Mouse (Mus musculus) forebrain, embryonic 14.5 days (tissue): Measurements from ENCODE around the gene Gdpd5. TPM values are rescaled to one million over a fixed set of nuclear protein-coding genes. Genes with fewer than 3 reads are reported as not detected.
A peak's percentile ranks its signal among the peaks of the same experiment; 100 is the strongest.

Experiments
- ATAC-seq: fragments of 200-750 bp; cut with Nextera tagmentation; 2 replicates; pipeline ENCODE4 v1.8.0; 2017; ENCODE audit warnings: mild to moderate bottlenecking, moderate library complexity
- DNase-seq: peaks from one replicate; pipeline ENCODE4 v3.0.0-alpha.2; 2015; ENCODE audit warnings: low spot score
- H3K27ac ChIP-seq: fragments of 300-500 bp; sonication (generic); 2 replicates; pipeline ENCODE4 v1.5.1; 2014; ENCODE audit warnings: low read depth, mild to moderate bottlenecking, control low read depth, low read length, moderate library complexity
- H3K27me3 ChIP-seq: fragments of 300-500 bp; sonication (generic); replicated peaks from 2 replicates; pipeline ENCODE4 v1.6.1; 2014; ENCODE audit warnings: low read length, control low read depth, mixed read lengths; ENCODE audit not compliant: control insufficient read depth, insufficient read depth
- H3K36me3 ChIP-seq: fragments of 300-500 bp; sonication (generic); 2 replicates; pipeline ENCODE4 v1.6.1; 2014; ENCODE audit warnings: low read length, control low read depth; ENCODE audit not compliant: control insufficient read depth, insufficient read depth
- H3K4me1 ChIP-seq: fragments of 300-500 bp; sonication (generic); 2 replicates; pipeline ENCODE4 v1.6.1; 2014; ENCODE audit warnings: antibody characterized with exemption, low read length, control low read depth; ENCODE audit not compliant: control insufficient read depth, insufficient read depth
- H3K4me2 ChIP-seq: fragments of 300-500 bp; sonication (generic); 2 replicates; pipeline ENCODE4 v1.6.1; 2014; ENCODE audit warnings: mild to moderate bottlenecking, control low read depth, low read length
- H3K4me3 ChIP-seq: fragments of 300-500 bp; sonication (generic); 2 replicates; pipeline ENCODE4 v1.5.1; 2014; ENCODE audit warnings: low read depth, low read length, control low read depth
- H3K9ac ChIP-seq: fragments of 300-500 bp; sonication (generic); 2 replicates; pipeline ENCODE4 v1.6.1; 2014; ENCODE audit warnings: mild to moderate bottlenecking, low read length, control low read depth, moderate library complexity
- H3K9me3 ChIP-seq: fragments of 300-500 bp; sonication (generic); replicated peaks from 2 replicates; pipeline ENCODE4 v1.6.1; 2016; ENCODE audit warnings: low read length, control low read depth, mixed read lengths; ENCODE audit not compliant: control insufficient read depth
- WGBS: fragments of 180-500 bp; shearing (Covaris S2); extraction: QIAGEN DNeasy Blood & Tissue Kit; methylation state at CpG from one replicate; pipeline ENCODE4 v1.1.7; 2014; 5-methylcytosine and 5-hydroxymethylcytosine counted together
- polyA plus RNA-seq: library from polyadenylated mRNA; unstranded; fragments of >200 nt; fragmentation: Nextera tagmentation; extraction: Ambion mirVana; gene quantifications from 2 replicates; pipeline ENCODE4 v1.2.1, GENCODE M21; 2014

Gdpd5 gene
- polyA plus RNA-seq, 1 experiment from 2014 or later: 26.8 TPM

DNA sequence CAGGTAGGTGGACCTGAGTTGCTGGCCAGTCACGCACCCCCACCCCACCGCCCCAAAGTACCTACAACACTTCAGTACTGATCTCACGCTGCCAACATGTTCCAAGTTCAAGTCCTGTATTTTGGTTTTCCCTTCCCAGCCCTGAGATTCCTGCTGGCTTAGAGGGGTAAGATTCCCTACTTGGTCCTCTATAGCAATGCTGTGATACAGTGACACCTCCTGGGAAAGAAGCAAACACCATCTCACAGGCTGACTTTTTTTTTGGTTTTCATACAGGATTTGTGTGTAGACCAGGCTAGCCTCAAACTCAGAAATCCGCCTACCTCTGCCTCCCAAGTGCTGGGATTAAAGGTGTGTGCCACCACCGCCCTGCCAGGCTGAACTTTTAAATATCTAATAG lies 96.0 kb downstream of the Gdpd5 start:
- no peak for ATAC-seq
- DNase-seq: no peak
- WGBS: 88% methylated on average over 5 of the region's 5 CpGs

GRCm38 (mm10) chr7:99482637-99483036 lies 101.4 kb downstream of the Gdpd5 start:
- Histone ChIP-seq H3K36me3 (peaks cover 49% of the 10 kb centered on the region), H3K9me3 (no peaks in the 10 kb centered on the region), H3K4me2 (peak overlapping the region; percentile 92), H3K27me3 (no peaks in the 10 kb centered on the region), H3K9ac (peak overlapping the region; percentile 73), H3K4me1 (peaks cover 14% of the 10 kb centered on the region), H3K4me3 (peak overlapping the region; percentile 64), H3K27ac (peak overlapping the region; percentile 77; the same call in 1 of the 2 replicates)
- ATAC-seq: no peak
- no peak for DNase-seq
- WGBS: 2% methylated on average over 6 of the region's 6 CpGs

More for the DNA sequence above, 96.0 kb downstream of the Gdpd5 start:
- H3K9ac ChIP-seq: no peak overlapping the region
- H3K4me2 ChIP-seq: no peak overlapping the region
- peaks cover 12% of the 10 kb centered on the region for H3K4me1 ChIP-seq
- H3K27ac ChIP-seq: no peak overlapping the region
- peaks cover 85% of the 10 kb centered on the region for H3K36me3 ChIP-seq
- no peak overlapping the region for H3K4me3 ChIP-seq
- no peaks in the 10 kb centered on the region for H3K27me3 ChIP-seq
- H3K9me3 ChIP-seq: no peaks in the 10 kb centered on the region

DNA sequence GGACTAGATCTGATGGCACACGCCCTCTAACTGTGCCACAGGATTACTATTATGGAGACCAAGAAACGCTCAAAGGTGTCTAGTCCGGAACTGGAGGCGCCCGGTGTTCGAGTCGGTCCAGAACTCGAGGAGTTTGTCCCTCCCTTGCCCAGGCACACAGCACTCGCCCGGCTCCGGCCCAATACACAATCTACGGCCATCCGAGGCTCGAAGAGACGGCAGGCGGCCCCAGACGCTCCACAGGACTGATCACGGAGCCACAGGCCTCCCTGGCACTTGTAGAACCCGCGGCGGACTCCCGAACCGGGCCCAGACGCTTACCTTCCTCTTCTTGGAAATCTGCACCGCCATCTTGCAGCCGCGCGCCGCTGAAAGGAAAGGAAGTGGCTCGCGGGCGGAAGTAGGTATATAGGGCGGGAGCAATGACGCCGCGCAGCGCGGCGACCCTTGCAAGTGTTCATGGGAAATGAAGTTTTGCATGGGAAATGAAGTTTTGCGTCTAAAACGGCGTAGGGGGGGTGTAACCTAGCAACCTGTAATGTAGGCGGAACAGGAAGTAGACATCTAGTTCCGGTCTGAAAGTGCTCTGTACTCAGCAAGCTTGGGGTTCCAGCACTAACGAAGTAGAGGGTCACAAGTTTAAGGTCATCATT lies 102.2 kb downstream of the Gdpd5 start, which contains the start of gene Rps3:
Gene Rps3 (minus strand): TSS at position 468 of the 653 bp plus-strand sequence.
- H3K4me2 ChIP-seq: peak within 1 kb of the TSS; percentile 92
- peaks cover 14% of the 10 kb centered on the region for H3K4me1 ChIP-seq
- WGBS: under 1% methylated on average over 45 of the region's 45 CpGs
- peak within 1 kb of the TSS; percentile 64 for H3K4me3 ChIP-seq
- no peaks in the 10 kb centered on the region for H3K27me3 ChIP-seq
- peak within 1 kb of the TSS; percentile 77 for H3K27ac ChIP-seq
- H3K9me3 ChIP-seq: no peaks in the 10 kb centered on the region
- peak; percentile 99 for DNase-seq
- ATAC-seq: peak; percentile 98
- H3K9ac ChIP-seq: peak within 1 kb of the TSS; percentile 73
- peaks cover 41% of the 10 kb centered on the region for H3K36me3 ChIP-seq

DNA sequence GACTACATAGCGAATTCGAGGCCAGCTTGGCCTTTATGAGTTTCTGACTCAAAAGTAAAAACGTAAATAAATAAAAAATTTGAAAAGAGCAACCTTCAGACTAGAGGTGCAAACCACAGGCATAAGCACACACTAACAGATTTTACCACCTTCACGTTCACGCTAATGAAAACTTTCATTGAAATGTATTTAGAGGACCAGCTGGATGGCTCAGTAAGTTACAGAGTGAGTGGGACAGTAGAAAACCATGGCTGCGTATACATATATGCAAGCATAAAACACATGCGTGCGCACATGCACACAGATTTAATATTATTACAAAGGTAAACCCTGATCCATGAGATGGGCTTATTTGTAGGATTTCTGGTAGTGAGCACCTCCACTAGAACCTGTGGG lies 102.7 kb downstream of the Gdpd5 start:
- ATAC-seq (peak; percentile 60), DNase-seq (no peak)
- H3K27ac ChIP-seq: no peak overlapping the region
- peak overlapping the region; percentile 46 for H3K4me2 ChIP-seq
- peak overlapping the region; percentile 15 for H3K4me3 ChIP-seq
- 43% methylated on average over 8 of the region's 8 CpGs for WGBS
- H3K27me3 ChIP-seq: no peaks in the 10 kb centered on the region
- no peaks in the 10 kb centered on the region for H3K9me3 ChIP-seq
- H3K9ac ChIP-seq: no peak overlapping the region
- peaks cover 36% of the 10 kb centered on the region for H3K36me3 ChIP-seq
- H3K4me1 ChIP-seq: peaks cover 14% of the 10 kb centered on the region

GRCm38 (mm10) chr7:99484679-99485078 lies 103.5 kb downstream of the Gdpd5 start:
- DNase-seq (no peak), ATAC-seq (no peak)
- H3K27ac ChIP-seq: no peak overlapping the region
- peaks cover 28% of the 10 kb centered on the region for H3K36me3 ChIP-seq
- H3K4me1 ChIP-seq: peaks cover 14% of the 10 kb centered on the region
- 97% methylated on average over 1 of the region's 1 CpGs for whole genome bisulfite sequencing
- H3K4me2 ChIP-seq: no peak overlapping the region
- no peaks in the 10 kb centered on the region for H3K9me3 ChIP-seq
- H3K9ac ChIP-seq: no peak overlapping the region
- no peak overlapping the region for H3K4me3 ChIP-seq
- H3K27me3 ChIP-seq: no peaks in the 10 kb centered on the region; the same call in 1 of the 2 replicates

- DNase-seq (no peak), ATAC-seq (no peak)
- H3K27ac ChIP-seq: no peak overlapping the region
- no peak overlapping the region for H3K4me2 ChIP-seq
- no peaks in the 10 kb centered on the region for H3K36me3 ChIP-seq
- H3K4me1 ChIP-seq: no peaks in the 10 kb centered on the region
- no peak overlapping the region for H3K9ac ChIP-seq
- H3K4me3 ChIP-seq: no peak overlapping the region
- H3K27me3 ChIP-seq: no peaks in the 10 kb centered on the region; the same call in 1 of the 2 replicates
- 64% methylated on average over 5 of the region's 5 CpGs for WGBS
- H3K9me3 ChIP-seq: no peaks in the 10 kb centered on the region
Observed at GRCm38 (mm10) chr7:99489708-99490107, 108.5 kb downstream of the Gdpd5 start.

DNA sequence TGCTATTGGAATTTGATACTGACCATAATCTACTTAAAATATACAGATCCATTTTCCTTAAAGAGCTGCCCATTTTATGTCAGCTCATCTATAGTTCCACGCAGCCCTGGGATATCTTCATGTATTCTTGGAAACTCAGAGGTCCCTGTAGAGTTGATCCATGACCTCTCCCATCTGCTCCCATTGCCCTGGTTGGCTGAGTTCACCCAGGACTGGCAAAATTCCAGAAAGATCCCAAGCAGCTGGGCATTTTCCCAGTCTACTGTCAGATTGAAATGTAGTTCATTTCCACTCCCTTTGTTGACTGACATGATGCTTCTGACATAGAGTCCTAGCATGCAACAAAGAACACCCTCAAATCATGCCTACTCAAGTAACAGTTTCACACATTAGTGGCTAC lies 117.9 kb downstream of the Gdpd5 start:
- ATAC-seq: no peak
- Histone ChIP-seq H3K27me3 (no peaks in the 10 kb centered on the region), H3K36me3 (no peaks in the 10 kb centered on the region), H3K9ac (no peak overlapping the region), H3K4me2 (no peak overlapping the region), H3K4me1 (no peaks in the 10 kb centered on the region), H3K4me3 (no peak overlapping the region), H3K9me3 (no peaks in the 10 kb centered on the region), H3K27ac (no peak overlapping the region)
- no peak for DNase-seq
- 64% methylated on average over 1 of the region's 1 CpGs for WGBS

DNA sequence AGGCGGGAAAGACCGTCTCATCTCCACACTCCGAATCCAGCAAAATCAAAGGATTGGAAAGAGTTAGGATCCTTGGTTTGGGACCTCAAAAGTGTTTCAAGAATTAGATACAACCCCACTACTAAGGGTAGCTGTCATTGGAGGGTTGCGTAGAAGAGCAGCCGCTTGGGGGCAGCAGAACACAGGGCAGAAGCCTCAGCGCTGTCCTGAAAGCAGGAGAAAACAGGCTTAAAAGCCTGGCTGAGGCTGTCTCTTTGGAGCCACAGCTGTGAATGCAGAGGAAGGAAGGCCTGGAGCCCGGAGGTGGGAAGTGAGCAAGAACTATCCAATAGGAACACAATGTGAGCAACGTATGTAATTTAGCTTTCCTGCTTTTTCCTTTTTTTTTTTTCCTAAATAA lies 119.0 kb downstream of the Gdpd5 start:
- Histone ChIP-seq H3K9ac (no peak overlapping the region), H3K9me3 (no peaks in the 10 kb centered on the region), H3K4me2 (no peak overlapping the region), H3K27ac (no peak overlapping the region), H3K4me3 (no peak overlapping the region), H3K36me3 (no peaks in the 10 kb centered on the region), H3K27me3 (no peaks in the 10 kb centered on the region), H3K4me1 (no peaks in the 10 kb centered on the region)
- ATAC-seq (peak; percentile 84), DNase-seq (peak; percentile 93)
- 6% methylated on average over 8 of the region's 8 CpGs for WGBS

DNA sequence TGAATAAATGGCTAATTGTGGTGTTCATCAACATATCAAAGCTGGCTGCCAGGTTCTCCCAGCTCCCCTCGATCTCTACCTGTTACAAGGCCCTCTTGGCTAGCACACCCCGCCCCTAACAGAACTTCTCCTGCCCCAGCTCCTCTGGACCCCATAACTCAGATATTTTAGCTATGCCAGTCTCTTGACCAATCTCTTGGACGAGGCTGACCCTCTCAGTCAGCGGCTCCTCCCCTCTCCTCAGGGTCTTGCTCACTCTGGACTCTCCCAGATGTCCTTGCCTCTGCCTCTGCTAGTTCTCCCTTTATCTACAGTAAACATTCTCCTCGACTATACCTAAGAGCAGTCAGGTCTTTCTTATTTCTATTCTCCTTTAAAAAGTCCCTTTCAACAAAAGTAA lies 119.4 kb downstream of the Gdpd5 start:
- H3K27me3 ChIP-seq: no peaks in the 10 kb centered on the region
- 37% methylated on average over 5 of the region's 5 CpGs for WGBS
- H3K9ac ChIP-seq: peak overlapping the region; percentile 13; the same call in 1 of the 2 replicates

More for the DNA sequence above, 119.4 kb downstream of the Gdpd5 start:
- H3K9me3 ChIP-seq: no peaks in the 10 kb centered on the region
- no peak overlapping the region for H3K4me2 ChIP-seq
- H3K4me3 ChIP-seq: no peak overlapping the region
- no peaks in the 10 kb centered on the region for H3K36me3 ChIP-seq
- ATAC-seq (no peak), DNase-seq (no peak)
- H3K27ac ChIP-seq: no peak overlapping the region
- no peaks in the 10 kb centered on the region for H3K4me1 ChIP-seq
